Mouse (Mus musculus) stomach, embryonic 16.5 days (tissue): ENCODE data around the gene Afg3l1. TPM values are rescaled to one million over a fixed set of nuclear protein-coding genes. Genes with fewer than 3 reads are reported as not detected.
A peak's percentile ranks its signal among the peaks of the same experiment; 100 is the strongest.

Experiments
- ATAC-seq: fragments of 200-750 bp; cut with Nextera tagmentation; 2 replicates; pipeline ENCODE4 v1.8.0; 2017; ENCODE audit warnings: moderate number of reproducible peaks, moderate TSS enrichment; ENCODE audit not compliant: insufficient read depth, low FRiP score
- H3K27ac ChIP-seq: fragments of 300-500 bp; sonication (generic); 2 replicates; pipeline ENCODE4 v1.5.1; 2014; ENCODE audit warnings: low read length
- H3K27me3 ChIP-seq: fragments of 300-500 bp; sonication (generic); 2 replicates; pipeline ENCODE4 v1.6.1; 2014; ENCODE audit warnings: low read length, control low read depth, mixed read lengths; ENCODE audit not compliant: control insufficient read depth, insufficient read depth
- H3K36me3 ChIP-seq: fragments of 300-500 bp; sonication (generic); 2 replicates; pipeline ENCODE4 v1.6.1; 2014; ENCODE audit warnings: low read length; ENCODE audit not compliant: control insufficient read depth, insufficient read depth
- H3K4me1 ChIP-seq: fragments of 300-500 bp; sonication (generic); 2 replicates; pipeline ENCODE4 v1.6.1; 2014; ENCODE audit warnings: low read length, control low read depth, mixed read lengths; ENCODE audit not compliant: control insufficient read depth, insufficient read depth
- H3K4me2 ChIP-seq: fragments of 300-500 bp; sonication (generic); 2 replicates; pipeline ENCODE4 v1.6.1; 2014; ENCODE audit warnings: low read depth, low read length, mixed read lengths
- H3K4me3 ChIP-seq: fragments of 300-500 bp; sonication (generic); replicated peaks from 2 replicates; pipeline ENCODE4 v1.5.1; 2014; ENCODE audit warnings: mild to moderate bottlenecking, low read length
- H3K9ac ChIP-seq: fragments of 300-500 bp; sonication (generic); 2 replicates; pipeline ENCODE4 v1.6.1; 2014; ENCODE audit warnings: low read length
- H3K9me3 ChIP-seq: fragments of 300-500 bp; sonication (generic); replicated peaks from 2 replicates; pipeline ENCODE4 v1.6.1; 2016; ENCODE audit warnings: low read length, control low read depth; ENCODE audit not compliant: control insufficient read depth
- WGBS: fragments of 180-500 bp; shearing (Covaris S2); extraction: QIAGEN DNeasy Blood & Tissue Kit; methylation state at CpG from one replicate; pipeline ENCODE4 v1.1.7; 2014; 5-methylcytosine and 5-hydroxymethylcytosine counted together
- polyA plus RNA-seq: library from polyadenylated mRNA; unstranded; fragments of >200 nt; fragmentation: Nextera tagmentation; extraction: Ambion mirVana; gene quantifications from 2 replicates; pipeline ENCODE4 v1.2.1, GENCODE M21; 2015

Afg3l1 gene
- polyA plus RNA-seq, 1 experiment from 2014 or later = 52.3 TPM

DNA sequence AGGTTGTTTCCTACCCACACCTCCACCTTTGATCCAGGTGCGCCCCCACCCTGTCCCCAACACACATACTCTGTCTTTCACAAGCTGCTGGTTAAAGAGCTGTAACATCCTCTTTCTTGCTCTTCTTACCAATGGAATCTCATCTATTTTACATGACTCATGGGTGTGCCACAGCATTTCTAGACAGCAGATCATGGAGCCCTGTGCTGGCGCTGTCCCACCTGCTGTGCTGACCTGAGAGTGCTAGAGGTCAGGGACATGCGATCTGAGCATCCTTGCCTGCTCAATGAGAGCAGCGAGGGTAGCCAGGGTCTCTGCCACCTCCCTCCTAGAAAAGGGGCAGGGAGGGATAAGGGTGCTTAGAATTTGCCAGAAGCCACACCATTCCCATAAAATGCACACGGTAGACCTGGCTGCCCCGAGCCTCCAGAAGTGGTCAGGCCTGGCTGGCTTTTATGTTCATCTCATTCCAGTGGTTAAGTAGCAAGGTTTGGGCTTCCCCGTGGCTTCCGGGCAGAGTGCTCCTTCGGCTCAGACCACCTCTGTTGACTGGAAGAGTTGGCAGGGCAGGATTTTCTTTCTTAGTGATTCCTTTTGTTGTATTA lies 27.0 kb downstream of the Afg3l1 start:
- Histone ChIP-seq H3K36me3 (peaks cover 27% of the 10 kb centered on the region), H3K9me3 (no peaks in the 10 kb centered on the region), H3K4me1 (no peaks in the 10 kb centered on the region), H3K27me3 (no peaks in the 10 kb centered on the region), H3K4me2 (no peak overlapping the region), H3K4me3 (no peak overlapping the region), H3K27ac (no peak overlapping the region), H3K9ac (no peak overlapping the region)
- no peak for ATAC-seq
- 87% methylated on average over 9 of the region's 9 CpGs for WGBS

DNA sequence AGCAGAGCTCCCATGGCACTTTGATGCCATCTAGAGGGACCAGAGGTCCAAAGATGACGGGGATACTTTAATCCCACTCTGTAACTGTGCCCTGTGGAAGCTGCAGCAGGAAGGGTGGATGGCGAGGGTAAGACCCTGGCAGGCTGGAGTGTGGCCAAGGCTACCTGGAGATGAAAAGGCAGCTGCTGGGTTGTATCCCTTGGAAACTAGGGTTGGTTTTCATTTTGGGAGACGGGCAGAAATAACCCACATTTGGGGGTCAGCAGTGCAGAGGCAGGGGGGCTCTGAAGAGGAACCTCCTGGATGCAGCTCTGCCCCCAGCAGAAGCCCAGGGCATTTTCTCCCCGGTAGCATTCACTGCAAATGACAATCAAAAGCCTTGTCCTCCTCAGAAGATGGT lies 27.6 kb downstream of the Afg3l1 start:
- Histone ChIP-seq H3K27ac (no peak overlapping the region), H3K4me2 (no peak overlapping the region), H3K27me3 (no peaks in the 10 kb centered on the region), H3K4me1 (no peaks in the 10 kb centered on the region), H3K4me3 (no peak overlapping the region), H3K9ac (no peak overlapping the region), H3K36me3 (peaks cover 24% of the 10 kb centered on the region), H3K9me3 (no peaks in the 10 kb centered on the region)
- ATAC-seq = no peak
- WGBS = 78% methylated on average over 4 of the region's 4 CpGs

DNA sequence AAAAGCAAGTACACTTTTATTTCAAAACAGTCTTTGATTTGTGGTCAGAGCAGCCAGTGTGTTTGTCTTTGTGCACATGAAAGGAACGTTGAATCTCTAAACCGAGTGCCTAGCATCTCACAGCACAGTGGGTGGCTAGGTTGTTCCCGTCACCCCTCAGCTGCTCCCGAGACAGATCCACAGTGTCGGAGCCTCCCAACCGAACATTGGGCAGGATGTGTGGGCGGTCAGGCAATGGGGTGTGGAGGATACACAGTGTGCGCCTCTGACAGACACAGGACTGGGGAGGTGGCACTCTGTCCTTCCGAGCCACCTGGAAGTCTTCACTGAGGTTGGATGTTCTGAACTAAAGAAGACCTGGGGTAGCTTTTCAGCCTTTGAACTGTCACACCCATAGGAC lies 28.0 kb downstream of the Afg3l1 start:
- no peaks in the 10 kb centered on the region for H3K27me3 ChIP-seq
- no peaks in the 10 kb centered on the region for H3K4me1 ChIP-seq
- H3K9me3 ChIP-seq = no peaks in the 10 kb centered on the region
- no peak overlapping the region for H3K4me2 ChIP-seq
- no peak overlapping the region for H3K27ac ChIP-seq
- no peak overlapping the region for H3K4me3 ChIP-seq
- H3K9ac ChIP-seq = no peak overlapping the region
- ATAC-seq = no peak
- 80% methylated on average over 9 of the region's 9 CpGs for WGBS
- peaks cover 24% of the 10 kb centered on the region for H3K36me3 ChIP-seq

DNA sequence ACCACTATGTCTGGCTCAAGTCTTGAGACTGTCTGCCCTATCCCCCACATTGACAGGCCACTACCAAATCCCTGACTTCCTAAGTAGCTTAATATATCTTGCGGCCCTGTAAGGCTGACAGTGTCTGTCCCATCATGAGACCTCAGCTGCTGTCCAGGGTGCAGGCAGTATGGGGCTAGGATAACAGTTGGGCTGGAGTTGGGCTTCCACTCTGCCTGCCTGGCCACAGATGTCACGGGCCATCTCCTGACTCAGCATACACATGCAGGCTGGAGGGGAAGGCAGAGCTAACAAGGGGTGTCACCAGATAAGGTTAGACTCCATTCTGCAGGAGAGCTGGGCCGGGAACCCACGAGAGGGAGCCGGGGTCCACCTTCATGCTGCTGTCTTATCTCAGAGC lies 29.4 kb downstream of the Afg3l1 start:
- no peaks in the 10 kb centered on the region for H3K27me3 ChIP-seq
- no peaks in the 10 kb centered on the region for H3K9me3 ChIP-seq
- 89% methylated on average over 5 of the region's 5 CpGs for WGBS
- ATAC-seq = no peak
- H3K4me1 ChIP-seq = no peaks in the 10 kb centered on the region
- no peak overlapping the region for H3K4me2 ChIP-seq
- no peak overlapping the region for H3K4me3 ChIP-seq
- no peak overlapping the region for H3K9ac ChIP-seq
- peaks cover 20% of the 10 kb centered on the region for H3K36me3 ChIP-seq
- H3K27ac ChIP-seq = no peak overlapping the region

DNA sequence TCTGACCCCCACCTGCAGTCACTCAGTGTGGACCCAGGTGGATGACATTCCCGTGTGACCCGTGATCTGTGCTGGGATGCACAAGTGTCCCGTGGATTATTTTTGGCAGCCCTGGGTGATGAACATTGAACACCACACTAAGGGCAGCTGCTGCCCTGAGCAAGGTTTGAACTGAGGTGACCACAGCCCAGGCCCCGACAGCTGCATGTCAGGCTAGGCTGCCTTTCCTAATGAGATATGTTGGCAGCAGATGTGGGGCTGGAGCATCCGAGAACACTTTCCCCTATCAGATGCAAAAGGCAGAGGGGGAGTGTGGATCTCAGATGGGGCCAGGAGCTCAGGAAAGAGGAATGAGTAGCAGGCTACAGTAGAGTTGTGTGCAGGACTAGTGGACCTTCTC lies 33.1 kb downstream of the Afg3l1 start:
- H3K4me3 ChIP-seq = no peak overlapping the region
- no peak for ATAC-seq
- no peak overlapping the region for H3K4me2 ChIP-seq
- no peaks in the 10 kb centered on the region for H3K36me3 ChIP-seq
- no peak overlapping the region for H3K27ac ChIP-seq
- peaks cover 30% of the 10 kb centered on the region for H3K27me3 ChIP-seq
- no peaks in the 10 kb centered on the region for H3K9me3 ChIP-seq
- H3K4me1 ChIP-seq = 0 out of 2 replicates have a peak, but pooled peaks cover 6% of the 10 kb centered on the region
- 69% methylated on average over 5 of the region's 5 CpGs for whole genome bisulfite sequencing
- H3K9ac ChIP-seq = no peak overlapping the region

DNA sequence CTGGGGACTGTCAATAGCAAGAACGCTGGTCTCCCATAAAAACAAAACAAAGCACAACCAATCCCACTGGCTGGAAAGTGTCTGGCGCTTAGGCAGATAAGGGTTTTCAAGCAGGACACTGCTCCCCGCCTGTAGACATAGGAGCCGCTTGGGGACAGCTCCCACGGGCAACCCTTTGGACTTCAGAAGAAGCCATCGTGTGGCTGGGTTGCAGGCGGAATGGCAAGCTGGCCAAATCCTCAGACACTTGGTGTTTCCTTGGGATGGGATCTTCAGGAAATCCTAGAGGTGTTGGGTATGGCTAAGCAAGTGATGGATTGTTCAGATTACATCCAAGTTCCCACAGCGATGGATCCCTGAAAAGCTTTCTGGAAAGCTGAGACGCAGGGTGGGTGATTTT lies 36.4 kb downstream of the Afg3l1 start:
- peak overlapping the region; percentile 100 for H3K4me2 ChIP-seq
- H3K27me3 ChIP-seq = peaks cover 39% of the 10 kb centered on the region
- no peak for ATAC-seq
- H3K4me3 ChIP-seq = peak overlapping the region; percentile 67
- 3% methylated on average over 9 of the region's 9 CpGs for WGBS
- H3K9ac ChIP-seq = peak overlapping the region; percentile 75
- H3K27ac ChIP-seq = no peak overlapping the region
- H3K4me1 ChIP-seq = peaks cover 10% of the 10 kb centered on the region
- no peaks in the 10 kb centered on the region for H3K9me3 ChIP-seq
- H3K36me3 ChIP-seq = no peaks in the 10 kb centered on the region

DNA sequence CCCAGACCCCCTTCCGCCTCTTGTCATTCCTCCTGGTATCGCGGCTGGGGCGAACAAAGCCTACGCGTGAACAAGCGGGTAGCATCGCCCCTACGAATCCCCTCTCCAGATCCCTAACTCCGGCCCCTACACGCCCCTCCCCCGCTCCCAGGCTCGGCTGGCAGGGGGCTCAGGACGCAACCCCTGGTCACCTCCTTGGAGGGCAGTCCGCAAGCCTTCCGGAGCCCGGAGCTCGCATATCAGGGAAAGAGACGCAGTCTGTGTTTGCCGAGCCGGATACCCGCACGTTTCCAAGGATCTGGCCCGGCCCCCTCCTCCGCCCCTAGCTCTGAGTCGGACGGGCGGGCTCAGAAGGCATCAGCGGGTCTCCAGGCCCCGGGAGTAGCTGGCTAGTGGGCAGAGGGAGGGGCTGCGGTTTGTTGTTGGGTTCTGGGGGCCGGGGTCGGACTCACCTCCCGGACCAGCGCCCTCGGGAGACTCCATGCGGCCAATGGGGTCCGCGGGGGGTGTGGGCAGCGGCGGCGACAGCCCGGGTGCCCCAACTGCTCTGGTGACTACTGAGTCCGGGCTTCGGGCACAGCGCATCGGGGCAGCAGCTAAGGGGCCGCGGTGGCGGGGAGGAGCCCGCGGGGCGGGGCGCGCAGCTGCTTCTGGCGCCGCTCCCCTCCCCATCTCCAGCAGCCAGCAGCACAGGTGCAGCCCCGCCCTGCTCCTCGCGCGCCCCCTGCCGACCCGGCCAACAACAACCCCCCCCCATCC lies 37.3 kb downstream of the Afg3l1 start, which contains the start of gene Dbndd1:
Dbndd1 (minus strand) TSS at position 683 of the 759 bp plus-strand sequence.
- Histone ChIP-seq H3K4me1 (peaks cover 16% of the 10 kb centered on the region), H3K4me3 (peak within 1 kb of the TSS; percentile 67), H3K27ac (no peak within 1 kb of the TSS), H3K9me3 (no peaks in the 10 kb centered on the region), H3K4me2 (peak within 1 kb of the TSS; percentile 100), H3K9ac (peak within 1 kb of the TSS; percentile 75), H3K36me3 (no peaks in the 10 kb centered on the region), H3K27me3 (peaks cover 39% of the 10 kb centered on the region)
- WGBS = 2% methylated on average over 55 of the region's 63 CpGs
- ATAC-seq = peak; percentile 28; the same call in 1 of the 2 replicates

DNA sequence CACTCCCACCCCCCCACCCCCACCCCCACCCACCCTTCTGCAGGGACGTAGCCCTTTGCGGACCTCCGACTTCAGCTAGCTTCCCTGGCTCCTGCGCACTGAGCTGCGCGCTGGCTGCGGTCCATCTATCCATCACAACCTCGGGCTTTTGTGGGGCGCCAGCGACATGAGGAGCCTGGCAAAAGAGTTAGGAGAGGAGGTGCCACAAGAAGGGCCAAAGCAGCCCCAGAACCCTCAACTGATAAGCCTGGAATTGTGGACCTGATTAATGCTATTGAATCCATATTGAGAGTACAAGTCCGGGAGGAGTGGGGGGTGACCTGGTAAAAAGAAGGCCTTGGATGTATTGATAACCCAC lies 37.8 kb downstream of the Afg3l1 start:
- Histone ChIP-seq H3K4me1 (peaks cover 16% of the 10 kb centered on the region), H3K36me3 (no peaks in the 10 kb centered on the region), H3K27me3 (peaks cover 39% of the 10 kb centered on the region), H3K9ac (no peak overlapping the region), H3K27ac (no peak overlapping the region), H3K9me3 (no peaks in the 10 kb centered on the region), H3K4me3 (peak overlapping the region; percentile 67), H3K4me2 (peak overlapping the region; percentile 100)
- WGBS = under 1% methylated on average over 11 of the region's 11 CpGs
- no peak for ATAC-seq

DNA sequence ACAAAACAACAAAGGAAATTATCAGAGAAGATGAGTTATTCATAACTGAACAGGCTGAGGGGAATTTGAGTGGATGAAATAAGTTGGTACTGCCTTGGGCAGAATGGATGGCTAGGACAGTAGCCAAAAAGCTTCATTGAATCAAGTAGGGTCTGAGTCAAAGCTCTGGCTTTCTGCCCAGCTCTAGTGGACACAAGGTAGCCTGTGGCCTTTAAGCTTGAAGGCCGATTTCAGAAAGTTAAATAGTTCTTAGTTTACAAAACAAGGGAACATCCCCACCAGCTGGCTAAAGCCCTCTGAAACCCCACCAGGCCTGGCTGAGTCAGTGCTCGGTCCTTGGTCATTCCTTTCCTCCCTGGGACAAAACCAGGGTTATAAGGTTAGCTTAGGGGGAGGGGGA lies 38.9 kb downstream of the Afg3l1 start:
- Histone ChIP-seq H3K4me2 (no peak overlapping the region), H3K9me3 (no peaks in the 10 kb centered on the region), H3K4me1 (peaks cover 16% of the 10 kb centered on the region), H3K4me3 (no peak overlapping the region), H3K27ac (no peak overlapping the region), H3K36me3 (no peaks in the 10 kb centered on the region), H3K27me3 (peaks cover 39% of the 10 kb centered on the region), H3K9ac (no peak overlapping the region)
- no peak for ATAC-seq
- WGBS = 43% methylated on average over 2 of the region's 2 CpGs
